Comparison of ENCODE assay signal across 8 mouse cellular contexts in genomic region chr1:161687548-161687947, GRCm38 (mm10).
DNase-seq lines count a peak whose midpoint lies in the region; ATAC-seq and TF ChIP-seq lines count a peak whose summit lies in the region.

No protein-coding gene starts in this region.

- peak; percentile 75 for ATAC-seq in granulocyte monocyte progenitor cell, adult 5-6 weeks (replicated peaks; ENCODE audit: poor library complexity, severe bottlenecking)

- H3K27ac ChIP-seq in cortical plate, adult 2 months (ENCODE audit: insufficient read depth, low read length): no peak overlapping the region

- TF ChIP-seq CTCF in cortical plate, adult 2 months (IDR thresholded peaks at IDR 0.05; ENCODE audit: extremely low read depth, insufficient read depth, low read length): peak; percentile 83

- no peak overlapping the region for H3K4me3 ChIP-seq in cortical plate, adult 2 months (ENCODE audit: insufficient read depth, low read length)

- peak; percentile 80 for DNase-seq in B cell, adult 2 months
- peak; percentile 65 for DNase-seq in NIH3T3 (ENCODE audit: low read depth)
- DNase-seq in layer of hippocampus, adult 18-20 months (ENCODE audit: low spot score in 2 of 2): peak; percentile 3 to 57
- DNase-seq in lung, postnatal 14 days: peak; percentile 69
- DNase-seq in right cerebral cortex, postnatal 10 days (ENCODE audit: low spot score in 2 of 2): peak; percentile 64 to 79
- peak; percentile 30 to 67 for DNase-seq in urinary bladder, postnatal 4 days (ENCODE audit: low spot score in 2 of 2)

- TF ChIP-seq POLR2A in cortical plate, adult 2 months (IDR thresholded peaks at IDR 0.05; ENCODE audit: extremely low read depth, insufficient read depth, low read length): no peak

- no peaks in the 10 kb centered on the region for H3K4me1 ChIP-seq in cortical plate, adult 2 months (ENCODE audit: control insufficient read depth, insufficient read depth, low read length)

Comparison
In these comparisons a context has a peak if more than half of its experiments do, and no peak if none do; other contexts are left out.
1. DNase-seq: peak in every context shown above with its lines; median percentile 80 in B cell, adult 2 months; 72 in right cerebral cortex, postnatal 10 days; 69 in lung, postnatal 14 days; 65 in NIH3T3; 48 in urinary bladder, postnatal 4 days; 30 in layer of hippocampus, adult 18-20 months.